Mouse (Mus musculus) liver, postnatal 0 days (tissue): ENCODE data around the gene Msl1.

Experiments used
- CTCF ChIP-seq: sonication (generic); IDR thresholded peaks from 2 replicates; pipeline ENCODE4 v1.5.1; 2016; ENCODE audit warnings: antibody characterized with exemption, low read depth
- EP300 ChIP-seq: IDR thresholded peaks from 2 replicates; pipeline ENCODE4 v1.6.1; 2016; ENCODE audit warnings: antibody characterized with exemption, low read depth, mild to moderate bottlenecking

DNA sequence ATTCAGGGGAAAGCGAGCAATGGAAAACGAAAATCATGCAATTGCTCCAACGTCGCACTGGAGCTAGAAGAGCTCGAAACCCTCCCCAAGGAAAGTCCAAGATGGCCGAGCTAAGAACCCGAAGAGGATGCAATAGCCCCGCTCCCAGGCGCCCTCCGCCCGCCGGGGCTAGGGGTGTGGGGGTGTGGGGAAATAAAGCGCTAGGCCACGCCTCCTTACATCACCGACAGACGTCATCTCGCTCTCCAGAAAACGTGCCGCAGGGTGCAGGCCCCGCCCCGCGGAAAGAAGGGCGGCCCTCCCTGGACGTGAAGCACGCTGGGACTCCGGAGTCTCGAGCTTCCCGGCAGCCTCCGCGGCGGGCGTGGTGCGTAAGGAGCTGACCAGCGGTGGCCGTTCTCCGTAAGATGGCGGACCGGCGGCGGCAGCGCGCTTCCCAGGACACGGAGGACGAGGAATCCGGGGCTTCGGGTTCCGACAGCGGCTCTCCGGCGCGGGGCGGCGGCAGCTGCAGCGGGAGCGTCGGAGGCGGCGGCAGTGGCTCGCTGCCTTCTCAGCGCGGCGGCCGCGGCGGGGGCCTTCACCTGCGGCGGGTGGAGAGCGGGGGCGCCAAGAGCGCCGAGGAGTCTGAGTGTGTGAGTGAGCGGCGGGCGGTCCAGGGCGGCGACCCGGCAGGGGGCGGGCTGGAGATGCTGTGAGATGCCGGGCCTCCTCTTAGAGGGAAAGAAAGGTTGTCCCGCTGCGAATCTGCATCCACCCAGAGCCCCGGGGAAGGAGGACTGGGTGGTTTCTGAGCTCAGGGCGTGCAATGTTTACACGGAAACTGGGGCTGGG, 14.4 kb downstream of the Msl1 start:
- TF ChIP-seq CTCF (peak; percentile 56), EP300 (no peak)
